Comparison of ENCODE assay signal across 8 mouse cellular contexts in the genomic region with DNA sequence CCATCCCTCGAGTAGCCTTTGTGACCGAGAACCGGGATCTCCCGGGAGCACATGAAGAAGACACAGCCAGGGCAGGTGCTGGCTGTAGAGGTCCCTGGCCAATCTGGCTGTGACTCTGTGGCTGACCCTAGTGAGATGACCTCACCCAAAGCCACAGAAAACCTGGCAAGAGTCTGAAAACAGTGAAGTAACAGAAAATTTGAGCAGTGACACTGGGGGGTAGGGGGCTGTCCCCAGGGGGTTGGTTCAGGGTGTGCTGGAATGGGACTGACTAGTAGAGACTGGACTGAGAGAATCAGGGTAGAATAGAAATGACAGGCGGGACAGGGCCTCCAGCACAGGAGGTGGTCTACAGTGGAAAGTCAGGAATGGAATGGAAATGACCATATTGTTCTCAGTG. TPM values are rescaled to one million over a fixed set of nuclear protein-coding genes. Genes with fewer than 3 reads are reported as not detected.
DNase-seq lines count a peak whose midpoint lies in the region; ATAC-seq and TF ChIP-seq lines count a peak whose summit lies in the region.

No protein-coding gene starts in this region.

- H3K4me1 ChIP-seq in forebrain, embryonic 12.5 days: peaks cover 55% of the 10 kb centered on the region
- peaks cover 57% of the 10 kb centered on the region for H3K4me1 ChIP-seq in liver, embryonic 12.5 days

- ATAC-seq in forebrain, embryonic 12.5 days (ENCODE audit: low FRiP score): no peak
- no peak for ATAC-seq in liver, embryonic 12.5 days

- peak overlapping the region; percentile 80 for H3K9ac ChIP-seq in forebrain, embryonic 12.5 days
- peak overlapping the region; percentile 83 for H3K9ac ChIP-seq in liver, embryonic 12.5 days

- H3K9me3 ChIP-seq in forebrain, embryonic 12.5 days: no peaks in the 10 kb centered on the region
- H3K9me3 ChIP-seq in liver, embryonic 12.5 days (replicated peaks): peaks cover 6% of the 10 kb centered on the region

- H3K27me3 ChIP-seq in forebrain, embryonic 12.5 days: peaks cover 18% of the 10 kb centered on the region
- peaks cover 7% of the 10 kb centered on the region for H3K27me3 ChIP-seq in liver, embryonic 12.5 days (replicated peaks)

- H3K4me2 ChIP-seq in forebrain, embryonic 12.5 days: peak overlapping the region; percentile 91
- peak overlapping the region; percentile 87 for H3K4me2 ChIP-seq in liver, embryonic 12.5 days

- TF ChIP-seq CTCF in gastrocnemius, adult 2 months (IDR thresholded peaks at IDR 0.05): no peak

- H3K4me3 ChIP-seq in gastrocnemius, adult 2 months: peak overlapping the region; percentile 88
- H3K4me3 ChIP-seq in forebrain, embryonic 12.5 days (replicated peaks): peak overlapping the region; percentile 76
- H3K4me3 ChIP-seq in liver, embryonic 12.5 days: peak overlapping the region; percentile 78

- H3K36me3 ChIP-seq in forebrain, embryonic 12.5 days (replicated peaks): peaks cover 21% of the 10 kb centered on the region
- peaks cover 42% of the 10 kb centered on the region for H3K36me3 ChIP-seq in liver, embryonic 12.5 days

- intact Hi-C loops in gastrocnemius, adult 2 months (cut with DNase I): no loop called here

- H3K27ac ChIP-seq in gastrocnemius, adult 2 months: peak overlapping the region; percentile 99
- H3K27ac ChIP-seq in forebrain, embryonic 12.5 days: peak overlapping the region; percentile 94; the same call in 1 of the 2 replicates
- peak overlapping the region; percentile 99 for H3K27ac ChIP-seq in liver, embryonic 12.5 days

- no peak for DNase-seq in gastrocnemius, adult 2 months
- DNase-seq in gastrocnemius, adult 8-10 months (ENCODE audit: low spot score in 2 of 2): no peak
- peak; percentile 42 for DNase-seq in 416B (ENCODE audit: low read depth)
- no peak for DNase-seq in ovary, postnatal 10 days (ENCODE audit: low spot score)
- DNase-seq in gastrocnemius, postnatal 10 days: no peak
- DNase-seq in cerebellum, adult 18-20 months: no peak

- 79% methylated on average over 5 of the region's 5 CpGs for WGBS in forebrain, embryonic 12.5 days
- 77% methylated on average over 5 of the region's 5 CpGs for WGBS in liver, embryonic 12.5 days (ENCODE audit: insufficient replicate concordance)

RNA-seq across cellular contexts. Expression of a gene that starts 0.9 kb away (rescaled TPM):
- total RNA-seq in gastrocnemius, adult 2 months (2021): 10 to 100 TPM; 70.9 to 75.1 TPM
- 10 to 100 TPM; 67.9 to 81.4 (median 74.4) TPM for total RNA-seq in gastrocnemius, adult 8-10 months (2022)
- 14.7 and 19.2 TPM in 2 replicates for polyA plus RNA-seq in forebrain, embryonic 12.5 days (2016; fragmentation: Nextera tagmentation; extraction: Ambion mirVana)
- 17.2 and 17.5 TPM in 2 replicates for polyA plus RNA-seq in liver, embryonic 12.5 days (2016; fragmentation: Nextera tagmentation; extraction: Ambion mirVana)
- 10 to 100 TPM; 85.5 to 90.8 TPM for total RNA-seq in gastrocnemius, postnatal 10 days (2021)

RNA-seq across cellular contexts. Expression of a gene that starts 5.2 kb away (rescaled TPM):
- total RNA-seq in gastrocnemius, adult 2 months (2021): 1 to 10 TPM; 3.9 to 9.7 TPM
- total RNA-seq in gastrocnemius, adult 8-10 months (2022): 1 to 10 TPM; 2.7 to 5.3 (median 4.3) TPM
- polyA plus RNA-seq in forebrain, embryonic 12.5 days (2016; fragmentation: Nextera tagmentation; extraction: Ambion mirVana): 85.5 and 115 TPM in 2 replicates
- polyA plus RNA-seq in liver, embryonic 12.5 days (2016; fragmentation: Nextera tagmentation; extraction: Ambion mirVana): 68.2 and 75.4 TPM in 2 replicates
- total RNA-seq in gastrocnemius, postnatal 10 days (2021): 10 to 100 TPM; 26.1 to 38.6 TPM

RNA-seq across cellular contexts. Expression of a gene that starts 12.7 kb away (rescaled TPM):
- under 1 TPM; 0.25 to 0.28 TPM for total RNA-seq in gastrocnemius, adult 2 months (2021)
- under 1 TPM; 0.13 to 0.52 (median 0.36) TPM for total RNA-seq in gastrocnemius, adult 8-10 months (2022)
- 0.46 TPM in 2 replicates for polyA plus RNA-seq in forebrain, embryonic 12.5 days (2016; fragmentation: Nextera tagmentation; extraction: Ambion mirVana)
- 0.14 TPM in 2 replicates for polyA plus RNA-seq in liver, embryonic 12.5 days (2016; fragmentation: Nextera tagmentation; extraction: Ambion mirVana)
- total RNA-seq in gastrocnemius, postnatal 10 days (2021): under 1 TPM; 0.14 to 0.38 TPM

RNA-seq across cellular contexts. Expression of a gene that starts 13.1 kb away (rescaled TPM):
- 1 to 10 TPM; 6.7 to 7.2 TPM for total RNA-seq in gastrocnemius, adult 2 months (2021)
- total RNA-seq in gastrocnemius, adult 8-10 months (2022): 1 to 10 TPM; 7.3 to 8.6 (median 8.1) TPM
- polyA plus RNA-seq in forebrain, embryonic 12.5 days (2016; fragmentation: Nextera tagmentation; extraction: Ambion mirVana): 5.8 and 5.9 TPM in 2 replicates
- polyA plus RNA-seq in liver, embryonic 12.5 days (2016; fragmentation: Nextera tagmentation; extraction: Ambion mirVana): 10.5 and 12.1 TPM in 2 replicates
- total RNA-seq in gastrocnemius, postnatal 10 days (2021): 1 to 10 TPM; 3.2 to 4.2 TPM

RNA-seq across cellular contexts. Expression of a gene that starts 23.3 kb away (rescaled TPM):
- total RNA-seq in gastrocnemius, adult 2 months (2021): 10 to 100 TPM; 19.7 to 22.0 TPM
- 10 to 100 TPM; 20.1 to 26.7 (median 23.0) TPM for total RNA-seq in gastrocnemius, adult 8-10 months (2022)
- polyA plus RNA-seq in forebrain, embryonic 12.5 days (2016; fragmentation: Nextera tagmentation; extraction: Ambion mirVana): 94.4 and 96.0 TPM in 2 replicates
- polyA plus RNA-seq in liver, embryonic 12.5 days (2016; fragmentation: Nextera tagmentation; extraction: Ambion mirVana): 99.9 and 114 TPM in 2 replicates
- total RNA-seq in gastrocnemius, postnatal 10 days (2021): 10 to 100 TPM; 18.0 to 21.8 TPM
